Mouse (Mus musculus) spleen, adult 12 weeks (tissue): ENCODE results near the gene Plet1.

Source experiments
- DNase-seq: peaks from one replicate; pipeline ENCODE4 v3.0.0; 2022; ENCODE audit warnings: low spot score

The Plet1 gene

GRCm38 (mm10) chr9:50536603-50537135 lies 42.3 kb downstream of the Plet1 start:
- no peak for DNase-seq

GRCm38 (mm10) chr9:50537295-50537694 lies 43.0 kb downstream of the Plet1 start:
- no peak for DNase-seq

- DNase-seq = no peak
Observed at GRCm38 (mm10) chr9:50540170-50540569, 45.8 kb downstream of the Plet1 start.

GRCm38 (mm10) chr9:50542401-50542800 lies 48.1 kb downstream of the Plet1 start:
- no peak for DNase-seq

- no peak for DNase-seq
Observed at GRCm38 (mm10) chr9:50547859-50548478, 53.6 kb downstream of the Plet1 start.

- no peak for DNase-seq
Observed at GRCm38 (mm10) chr9:50548936-50549335, 54.6 kb downstream of the Plet1 start.

DNA sequence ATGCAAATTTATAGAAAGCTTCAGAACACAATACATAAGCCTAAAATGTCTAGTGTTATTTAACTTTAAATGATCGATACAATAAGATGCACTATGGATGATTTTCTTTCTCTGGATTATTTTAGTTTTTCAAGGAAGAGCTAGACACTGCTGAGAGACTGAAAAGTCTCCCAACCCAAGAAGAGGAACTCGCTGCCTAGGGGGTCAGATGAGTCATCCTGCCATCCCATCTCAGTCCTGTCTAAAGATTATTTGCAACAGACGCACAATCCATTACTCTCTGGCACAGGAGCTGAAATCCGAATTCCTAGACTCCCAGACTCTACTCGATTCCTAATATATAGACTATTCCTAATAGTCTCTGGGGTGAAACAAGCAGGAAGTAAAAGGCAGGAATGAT lies 57.9 kb downstream of the Plet1 start:
- no peak for DNase-seq

DNA sequence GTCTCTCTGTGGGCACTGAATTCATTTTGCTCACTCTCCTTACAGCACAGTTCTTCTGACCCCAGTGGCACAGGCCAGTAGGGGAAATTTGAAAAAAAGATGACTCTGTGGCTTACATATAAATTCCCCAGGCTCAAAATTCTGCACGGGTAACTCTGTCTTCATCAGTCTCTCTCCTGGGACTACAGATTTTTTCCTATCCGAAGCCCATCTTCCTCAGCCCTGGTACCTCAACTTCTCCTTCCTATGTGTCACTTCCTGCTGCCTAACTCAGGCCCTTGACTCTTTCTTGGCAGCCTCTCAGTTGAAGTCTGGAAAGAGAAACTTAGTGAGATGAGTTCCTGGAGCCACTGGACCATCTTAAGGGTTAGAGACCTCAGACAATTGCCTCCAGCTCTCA lies 59.2 kb downstream of the Plet1 start:
- no peak for DNase-seq

DNA sequence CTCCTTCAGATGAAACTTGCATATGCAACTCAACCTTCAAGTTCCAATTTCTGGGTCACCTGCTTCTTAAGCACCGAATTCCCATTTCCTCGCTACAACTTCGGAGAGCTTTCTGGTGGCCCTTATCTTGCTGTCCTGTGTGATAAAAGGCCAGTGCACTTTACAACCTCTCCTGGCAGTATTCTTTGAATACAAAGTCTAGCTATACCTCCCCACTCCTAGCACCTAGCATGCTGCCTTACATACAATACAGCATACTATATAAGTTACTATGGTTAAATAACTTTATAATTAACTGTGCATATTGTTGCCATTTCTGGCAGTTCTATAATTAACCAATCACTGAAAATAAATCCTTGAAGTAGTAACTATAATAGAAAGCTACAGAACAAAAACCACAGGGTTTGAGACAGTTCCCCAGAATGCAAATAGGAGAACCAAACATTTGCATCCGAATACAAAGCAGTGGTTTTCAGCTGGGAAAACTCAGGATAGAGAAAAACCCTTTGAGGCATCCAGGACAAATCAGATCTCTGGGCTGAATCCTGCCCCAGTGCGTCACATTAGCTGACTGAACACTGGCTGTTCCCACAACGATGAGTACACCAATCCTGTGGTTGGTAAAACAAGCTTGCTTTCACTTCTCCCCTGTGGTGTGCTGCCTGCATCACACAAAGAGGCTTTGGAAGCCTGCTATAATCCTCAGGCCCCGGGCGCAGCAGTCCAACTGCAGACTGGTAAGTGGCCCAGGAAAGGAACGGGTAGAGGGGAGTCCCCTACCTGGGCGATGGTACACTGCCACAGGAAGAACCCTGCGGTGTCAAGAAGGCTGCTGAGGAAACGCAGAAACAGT lies 60.1 kb downstream of the Plet1 start, which contains the start of gene Il18:
Gene Il18 (plus strand): TSS at position 587 of the 853 bp plus-strand sequence.
- DNase-seq = no peak

- no peak for DNase-seq
Observed at GRCm38 (mm10) chr9:50555094-50555446, 60.7 kb downstream of the Plet1 start, which contains the start of gene Bco2. TSS of gene Bco2 (minus strand) at chr9:50555181.
